Mouse (Mus musculus) embryonic fibroblast, embryonic 13.5 days (primary cell): Measurements from ENCODE around the gene Slc6a6. TPM values are rescaled to one million over a fixed set of nuclear protein-coding genes. Genes with fewer than 3 reads are reported as not detected.
A peak's percentile ranks its signal among the peaks of the same experiment; 100 is the strongest.

Experiments
- H3K27ac ChIP-seq: 2 replicates; pipeline ENCODE4 v1.5.1; 2012; ENCODE audit warnings: low read length, control low read depth, inconsistent platforms; ENCODE audit not compliant: insufficient read depth
- H3K4me1 ChIP-seq: 2 replicates; pipeline ENCODE4 v1.6.1; 2011; ENCODE audit warnings: low read length; ENCODE audit not compliant: control insufficient read depth, insufficient read depth
- H3K4me3 ChIP-seq: 2 replicates; pipeline ENCODE4 v1.5.1; 2011; ENCODE audit warnings: mild to moderate bottlenecking, control low read depth, low read length; ENCODE audit not compliant: insufficient read depth
- CTCF ChIP-seq: IDR thresholded peaks from 2 replicates; pipeline ENCODE4 v1.5.1; 2011; ENCODE audit warnings: mild to moderate bottlenecking, control low read depth, low read length, moderate library complexity, borderline replicate concordance; ENCODE audit not compliant: insufficient read depth
- POLR2A ChIP-seq: IDR thresholded peaks from 2 replicates; pipeline ENCODE4 v1.6.1; 2011; ENCODE audit warnings: low read depth, mild to moderate bottlenecking, control low read depth, low read length, moderate library complexity
- polyA plus RNA-seq: library from polyadenylated mRNA; stranded (reverse); fragments of >200 nt; gene quantifications from 2 replicates; pipeline ENCODE4 v1.2.4, GENCODE M21; 2011; ENCODE audit warnings: low read depth; ENCODE audit not compliant: missing spikeins, insufficient read length

The Slc6a6 gene
- polyA plus RNA-seq, 1 experiment: 79.8 TPM

- Histone ChIP-seq H3K27ac (0 out of 2 replicates have a peak overlapping the region, but pooled peaks have one; percentile 2), H3K4me3 (peak overlapping the region; percentile 72), H3K4me1 (peaks cover 29% of the 10 kb centered on the region)
- TF ChIP-seq CTCF: no peak
These were observed 1.7 kb downstream of the Slc6a6 start for GRCm38 (mm10) chr6:91685533-91685883.

GRCm38 (mm10) chr6:91685896-91686295 lies 2.0 kb downstream of the Slc6a6 start:
- Histone ChIP-seq H3K4me1 (peaks cover 30% of the 10 kb centered on the region), H3K27ac (0 out of 2 replicates have a peak overlapping the region, but pooled peaks have one; percentile 2), H3K4me3 (peak overlapping the region; percentile 72)
- TF ChIP-seq POLR2A: no peak
- TF ChIP-seq CTCF: no peak

GRCm38 (mm10) chr6:91686597-91686996 lies 2.7 kb downstream of the Slc6a6 start:
- Histone ChIP-seq H3K27ac (no peak overlapping the region), H3K4me1 (peaks cover 36% of the 10 kb centered on the region), H3K4me3 (peak overlapping the region; percentile 72)
- TF ChIP-seq CTCF: no peak
- TF ChIP-seq POLR2A: no peak

- peak overlapping the region; percentile 18; the same call in 1 of the 2 replicates for H3K27ac ChIP-seq
- TF ChIP-seq POLR2A: no peak
- no peak for TF ChIP-seq CTCF
- peaks cover 34% of the 10 kb centered on the region for H3K4me1 ChIP-seq
- H3K4me3 ChIP-seq: no peak overlapping the region
These were observed 4.2 kb downstream of the Slc6a6 start for GRCm38 (mm10) chr6:91688021-91688420.

- Histone ChIP-seq H3K27ac (peak overlapping the region; percentile 76), H3K4me1 (peaks cover 32% of the 10 kb centered on the region), H3K4me3 (no peak overlapping the region)
- TF ChIP-seq CTCF: no peak
- TF ChIP-seq POLR2A: no peak
These were observed 5.4 kb downstream of the Slc6a6 start for GRCm38 (mm10) chr6:91689231-91689630.

- Histone ChIP-seq H3K27ac (peak overlapping the region; percentile 49), H3K4me1 (peaks cover 32% of the 10 kb centered on the region)
- TF ChIP-seq CTCF (no peak), POLR2A (no peak)
These were observed 6.4 kb downstream of the Slc6a6 start for GRCm38 (mm10) chr6:91690222-91690621.

GRCm38 (mm10) chr6:91690646-91691045 lies 6.8 kb downstream of the Slc6a6 start:
- TF ChIP-seq POLR2A (no peak), CTCF (no peak)
- Histone ChIP-seq H3K4me1 (peaks cover 32% of the 10 kb centered on the region), H3K27ac (peak overlapping the region; percentile 49; the same call in 1 of the 2 replicates), H3K4me3 (no peak overlapping the region)

More at GRCm38 (mm10) chr6:91690222-91690621, 6.4 kb downstream of the Slc6a6 start:
- H3K4me3 ChIP-seq: no peak overlapping the region

GRCm38 (mm10) chr6:91691576-91691975 lies 7.7 kb downstream of the Slc6a6 start:
- H3K4me1 ChIP-seq: peaks cover 29% of the 10 kb centered on the region
- no peak for TF ChIP-seq CTCF
- no peak for TF ChIP-seq POLR2A
- no peak overlapping the region for H3K4me3 ChIP-seq
- no peak overlapping the region for H3K27ac ChIP-seq

- TF ChIP-seq CTCF (no peak), POLR2A (no peak)
- Histone ChIP-seq H3K27ac (no peak overlapping the region), H3K4me1 (peaks cover 21% of the 10 kb centered on the region), H3K4me3 (no peak overlapping the region)
These were observed 9.5 kb downstream of the Slc6a6 start for GRCm38 (mm10) chr6:91693301-91693886.

- Histone ChIP-seq H3K4me1 (peaks cover 15% of the 10 kb centered on the region), H3K27ac (no peak overlapping the region), H3K4me3 (no peak overlapping the region)
- TF ChIP-seq POLR2A (no peak), CTCF (no peak)
These were observed 10.8 kb downstream of the Slc6a6 start for GRCm38 (mm10) chr6:91694610-91695009.
